Mouse (Mus musculus): ENCODE data around the gene Olfr1535. TPM values are rescaled to one million over a fixed set of nuclear protein-coding genes. Genes with fewer than 3 reads are reported as not detected.

Olfr1535 gene
- polyA plus RNA-seq, 1 experiment from 2014 or later, result 0.04 TPM

Other genes with a start within 250 kb of the Olfr1535 start
- gene Gpx6, start 247.8 kb downstream of the Olfr1535 start, polyA plus RNA-seq (2015; fragmentation: Nextera tagmentation; extraction: Ambion mirVana), result not detected in 2 replicates
- not detected in 2 replicates for gene Olfr1367, start 213.0 kb downstream of the Olfr1535 start, polyA plus RNA-seq (2015; fragmentation: Nextera tagmentation; extraction: Ambion mirVana)
- gene Zscan12, start 197.1 kb downstream of the Olfr1535 start, polyA plus RNA-seq (2015; fragmentation: Nextera tagmentation; extraction: Ambion mirVana), result 11.5 and 11.7 TPM in 2 replicates
- 84.4 and 85.3 TPM in 2 replicates for gene Zkscan3, start 157.1 kb downstream of the Olfr1535 start, polyA plus RNA-seq (2015; fragmentation: Nextera tagmentation; extraction: Ambion mirVana)
- 3.3 and 3.7 TPM in 2 replicates for gene Pgbd1, start 118.8 kb downstream of the Olfr1535 start, polyA plus RNA-seq (2015; fragmentation: Nextera tagmentation; extraction: Ambion mirVana)
- 35.1 and 39.0 TPM in 2 replicates for gene Zscan26, start 106.2 kb downstream of the Olfr1535 start, polyA plus RNA-seq (2015; fragmentation: Nextera tagmentation; extraction: Ambion mirVana)
- 3.7 and 4.0 TPM in 2 replicates for gene Nkapl, start 91.4 kb downstream of the Olfr1535 start, polyA plus RNA-seq (2015; fragmentation: Nextera tagmentation; extraction: Ambion mirVana)
- gene Zkscan4, start 81.0 kb downstream of the Olfr1535 start, polyA plus RNA-seq (2015; fragmentation: Nextera tagmentation; extraction: Ambion mirVana), result 2.8 and 3.9 TPM in 2 replicates
- gene Gm10065, start 80.5 kb downstream of the Olfr1535 start, polyA plus RNA-seq (2015; fragmentation: Nextera tagmentation; extraction: Ambion mirVana), result not detected in 2 replicates
- gene AK157302, start 64.7 kb downstream of the Olfr1535 start, polyA plus RNA-seq (2015; fragmentation: Nextera tagmentation; extraction: Ambion mirVana), result 0.80 and 1.4 TPM in 2 replicates
- gene Gm11273, start 58.5 kb downstream of the Olfr1535 start, polyA plus RNA-seq (2015; fragmentation: Nextera tagmentation; extraction: Ambion mirVana), result 5.8 and 9.4 TPM in 2 replicates
- 5.8 and 6.3 TPM in 2 replicates for gene Zkscan8, start 28.8 kb downstream of the Olfr1535 start, polyA plus RNA-seq (2015; fragmentation: Nextera tagmentation; extraction: Ambion mirVana)
- 0.11 and 0.24 TPM in 2 replicates for gene Olfr1366, start 17.1 kb downstream of the Olfr1535 start, polyA plus RNA-seq (2015; fragmentation: Nextera tagmentation; extraction: Ambion mirVana)
- gene Olfr1364, start 21.9 kb upstream of the Olfr1535 start, polyA plus RNA-seq (2015; fragmentation: Nextera tagmentation; extraction: Ambion mirVana), result not detected in 2 replicates
- gene Olfr1362, start 54.1 kb upstream of the Olfr1535 start, polyA plus RNA-seq (2015; fragmentation: Nextera tagmentation; extraction: Ambion mirVana), result not detected in 2 replicates
- gene Olfr11, start 82.6 kb upstream of the Olfr1535 start, polyA plus RNA-seq (2015; fragmentation: Nextera tagmentation; extraction: Ambion mirVana), result not detected in 2 replicates
- gene Olfr1361, start 103.5 kb upstream of the Olfr1535 start, polyA plus RNA-seq (2015; fragmentation: Nextera tagmentation; extraction: Ambion mirVana), result not detected in 2 replicates
- gene Olfr1360, start 117.5 kb upstream of the Olfr1535 start, polyA plus RNA-seq (2015; fragmentation: Nextera tagmentation; extraction: Ambion mirVana), result not detected in 2 replicates
- gene Olfr1359, start 138.2 kb upstream of the Olfr1535 start, polyA plus RNA-seq (2015; fragmentation: Nextera tagmentation; extraction: Ambion mirVana), result not detected in 2 replicates
- 3.4 and 4.5 TPM in 2 replicates for gene Hist1h2bl, start 156.2 kb upstream of the Olfr1535 start, polyA plus RNA-seq (2015; fragmentation: Nextera tagmentation; extraction: Ambion mirVana)
- 33.0 and 45.8 TPM in 2 replicates for gene Hist1h2ai, start 156.5 kb upstream of the Olfr1535 start, polyA plus RNA-seq (2015; fragmentation: Nextera tagmentation; extraction: Ambion mirVana)
- gene Hist1h3h, start 157.8 kb upstream of the Olfr1535 start, polyA plus RNA-seq (2015; fragmentation: Nextera tagmentation; extraction: Ambion mirVana), result 13.5 and 20.4 TPM in 2 replicates
- 4.9 and 5.8 TPM in 2 replicates for gene Hist1h2bm, start 162.2 kb upstream of the Olfr1535 start, polyA plus RNA-seq (2015; fragmentation: Nextera tagmentation; extraction: Ambion mirVana)
- gene Hist1h4j, start 175.2 kb upstream of the Olfr1535 start, polyA plus RNA-seq (2015; fragmentation: Nextera tagmentation; extraction: Ambion mirVana), result 1.3 and 1.4 TPM in 2 replicates
- gene Hist1h4k, start 190.6 kb upstream of the Olfr1535 start, polyA plus RNA-seq (2015; fragmentation: Nextera tagmentation; extraction: Ambion mirVana), result 2.0 and 5.4 TPM in 2 replicates
- gene Hist1h2ak, start 193.9 kb upstream of the Olfr1535 start, polyA plus RNA-seq (2015; fragmentation: Nextera tagmentation; extraction: Ambion mirVana), result 31.5 and 35.8 TPM in 2 replicates
- 5.8 and 7.8 TPM in 2 replicates for gene Hist1h2bn, start 194.2 kb upstream of the Olfr1535 start, polyA plus RNA-seq (2015; fragmentation: Nextera tagmentation; extraction: Ambion mirVana)
- gene Hist1h1b, start 220.7 kb upstream of the Olfr1535 start, polyA plus RNA-seq (2015; fragmentation: Nextera tagmentation; extraction: Ambion mirVana), result 23.4 and 24.2 TPM in 2 replicates
- 103 and 124 TPM in 2 replicates for gene Hist1h3i, start 223.5 kb upstream of the Olfr1535 start, polyA plus RNA-seq (2015; fragmentation: Nextera tagmentation; extraction: Ambion mirVana)
- gene Hist1h2an, start 227.3 kb upstream of the Olfr1535 start, polyA plus RNA-seq (2015; fragmentation: Nextera tagmentation; extraction: Ambion mirVana), result 1.8 and 5.1 TPM in 2 replicates
- gene Hist1h2bp, start 227.6 kb upstream of the Olfr1535 start, polyA plus RNA-seq (2015; fragmentation: Nextera tagmentation; extraction: Ambion mirVana), result 1.0 and 1.2 TPM in 2 replicates

Measured in lung, embryonic 16.5 days (tissue).